Mouse (Mus musculus) kidney, adult 18-20 months (tissue): ENCODE measurements around the gene Arhgap8.
"Not testable (repeated sequence)": the region's sequence is repeated elsewhere in the genome, so short reads cannot be mapped to it uniquely, and the experiment has no call there.

Experiments
- DNase-seq: peaks from one replicate; pipeline ENCODE4 v3.0.0; 2021

Gene Arhgap8

DNA sequence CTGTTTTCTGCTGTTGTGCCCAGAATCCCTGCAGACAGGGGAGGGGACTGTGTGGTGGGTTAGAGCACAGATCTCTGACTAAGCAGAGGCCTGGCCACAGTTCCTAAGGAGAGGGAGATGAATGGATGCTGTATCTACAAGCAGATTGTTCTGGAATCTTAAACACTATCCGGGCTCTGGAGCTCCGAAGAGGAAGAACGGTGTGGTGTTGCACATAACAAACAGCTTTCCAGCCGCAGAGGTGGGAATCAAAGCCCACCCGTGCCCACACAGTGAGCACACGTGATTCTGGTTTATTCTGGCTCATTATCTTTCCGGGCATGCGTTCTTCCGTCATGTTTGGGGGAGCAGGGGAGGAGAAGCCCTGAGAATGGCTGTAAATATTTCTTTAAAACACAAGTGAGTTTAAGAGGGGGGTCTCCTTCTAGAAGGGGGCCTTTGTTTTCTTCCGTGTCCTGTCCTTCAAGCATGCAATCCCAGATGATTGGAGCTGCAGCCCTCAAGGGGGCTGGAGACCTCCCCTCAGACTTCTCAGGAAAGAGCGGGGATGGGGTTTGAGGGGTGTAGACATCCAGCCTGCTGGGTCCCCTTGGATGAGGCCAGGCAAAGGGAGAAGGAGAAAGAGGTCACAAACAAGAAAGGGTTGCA, 16.6 kb downstream of the Arhgap8 start:
- no peak for DNase-seq

DNA sequence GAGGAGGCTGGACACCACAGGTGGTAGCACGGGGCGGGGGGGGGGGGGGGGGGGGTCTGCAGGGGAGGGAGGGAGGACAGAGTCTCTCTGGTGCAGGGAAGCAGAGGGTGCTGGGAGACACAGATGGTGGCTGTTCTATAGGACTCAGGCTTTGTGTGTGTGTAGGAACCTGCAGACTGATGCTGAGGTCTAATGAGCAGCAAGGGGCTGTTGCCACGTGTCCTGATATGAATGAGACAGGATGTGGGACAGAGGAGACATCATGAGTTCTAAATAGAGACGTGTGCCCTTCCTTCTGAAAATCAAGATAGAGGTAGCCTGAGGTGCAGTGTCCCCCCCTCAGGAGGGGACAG, 17.1 kb downstream of the Arhgap8 start:
- no peak for DNase-seq

DNA sequence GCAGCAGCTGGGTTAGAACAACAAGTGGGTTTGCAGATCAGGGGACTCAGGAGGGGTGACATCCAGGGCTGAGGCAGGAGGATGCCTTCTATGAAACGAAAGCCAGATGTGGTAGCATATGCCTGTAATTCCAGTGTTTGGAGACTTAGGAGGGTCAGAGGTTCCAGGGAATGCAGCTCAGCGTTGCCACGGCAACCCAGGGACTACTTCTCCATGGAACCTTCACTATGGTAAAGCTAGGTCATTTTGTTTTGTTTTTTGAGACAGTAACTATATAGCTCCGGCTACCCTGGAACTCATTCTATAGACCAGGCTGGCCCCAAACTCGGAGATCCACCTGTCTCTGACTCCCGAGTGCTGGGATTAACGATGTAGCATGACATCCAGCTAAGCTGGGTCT, 18.4 kb downstream of the Arhgap8 start:
- DNase-seq, result no peak

DNA sequence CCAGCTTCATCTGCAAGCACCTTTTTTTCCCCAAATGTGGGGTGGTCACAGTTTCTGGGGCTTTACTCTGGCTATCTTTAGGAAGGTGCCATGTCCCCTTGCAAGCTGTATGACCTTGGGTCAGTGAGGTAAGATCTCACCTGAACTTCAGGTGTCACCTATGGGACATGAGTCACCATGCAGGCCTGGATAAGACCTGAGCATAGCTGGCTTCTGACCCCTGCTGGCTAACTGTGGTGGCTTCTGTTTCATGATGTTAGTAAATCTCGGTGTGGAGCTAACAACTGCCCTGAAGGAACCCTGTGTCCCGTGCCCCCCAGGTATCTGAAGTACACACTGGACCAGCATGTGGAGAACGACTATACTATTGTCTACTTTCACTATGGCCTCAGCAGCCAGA, 21.7 kb downstream of the Arhgap8 start:
- DNase-seq, result no peak

DNA sequence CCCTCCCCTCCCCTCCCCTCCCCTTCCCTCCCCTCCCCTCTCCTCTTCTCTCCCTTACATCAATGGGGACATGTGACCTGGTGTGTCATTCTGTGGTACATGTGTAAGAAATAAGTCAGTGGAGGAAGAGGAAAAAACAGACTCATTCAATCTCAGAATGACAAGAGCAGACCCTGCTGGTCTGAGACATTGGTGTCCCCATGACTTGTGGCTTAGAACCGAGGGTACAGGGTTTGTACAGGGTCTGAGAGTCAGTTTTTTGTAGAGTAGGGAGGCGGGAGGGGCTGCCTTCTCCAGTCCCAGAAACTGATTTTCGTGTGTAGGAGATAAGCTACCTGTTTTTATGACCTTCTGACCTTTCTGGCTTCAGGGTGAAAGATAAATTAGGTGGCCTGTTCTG, 23.5 kb downstream of the Arhgap8 start:
- no peak for DNase-seq

DNA sequence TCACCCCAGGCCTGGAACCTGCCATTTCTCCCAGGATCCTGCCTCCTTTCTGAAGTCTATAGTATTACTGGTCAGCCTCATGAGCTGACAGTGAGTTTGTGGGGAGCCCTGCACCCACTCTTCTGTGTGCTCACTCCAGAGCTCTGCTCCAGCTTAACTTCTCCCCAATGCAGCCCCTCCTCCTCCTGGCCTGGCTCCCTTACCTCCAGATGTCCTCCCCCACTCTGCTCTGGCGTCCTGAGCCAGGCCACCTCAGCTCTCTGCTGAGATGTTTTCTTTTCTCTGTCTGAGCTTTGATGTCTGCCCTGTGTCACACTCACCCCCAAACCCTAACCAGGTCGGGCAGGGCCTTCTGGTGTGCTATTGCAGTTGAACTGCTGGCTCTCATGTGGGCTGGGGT, 24.5 kb downstream of the Arhgap8 start:
- no peak for DNase-seq

DNA sequence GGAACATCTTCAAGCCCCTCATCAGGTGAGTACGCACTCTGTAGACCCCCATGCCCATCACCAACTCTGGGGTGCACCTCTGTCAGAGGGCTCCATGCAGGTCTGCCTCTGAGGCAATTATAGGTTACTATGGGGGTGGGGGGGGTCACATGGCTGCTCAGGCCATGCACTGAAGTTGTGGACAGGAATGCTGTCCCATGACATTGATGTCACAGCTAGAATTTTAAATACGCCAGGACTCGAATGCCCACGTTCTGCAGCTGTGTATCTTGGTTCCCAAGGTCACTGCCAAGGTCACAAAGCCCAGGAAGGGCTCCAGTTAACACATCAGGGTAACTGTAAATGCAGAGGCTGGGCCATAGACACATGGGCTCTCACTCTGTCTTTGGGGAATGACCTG, 26.0 kb downstream of the Arhgap8 start:
- no peak for DNase-seq

DNA sequence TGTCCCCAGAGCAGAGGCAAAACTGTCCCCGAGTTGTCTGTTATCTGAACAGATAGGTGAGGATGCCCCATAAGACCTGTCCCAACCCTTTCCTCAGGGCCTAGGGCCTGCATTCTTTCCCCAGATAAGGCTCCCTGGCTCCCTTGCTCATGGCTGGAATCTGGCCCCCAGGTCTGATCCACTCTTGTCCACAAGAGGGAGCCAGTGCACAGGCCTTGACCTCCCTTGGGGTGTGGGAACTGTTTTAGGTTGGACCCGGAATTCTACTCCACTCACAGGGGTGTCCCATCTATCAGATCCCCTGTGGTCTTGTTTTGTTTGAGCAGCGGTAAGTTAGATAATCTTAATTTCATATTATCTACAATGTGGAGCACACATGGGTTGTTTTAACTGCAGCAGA, 35.1 kb downstream of the Arhgap8 start:
- peak; percentile 77 for DNase-seq

DNA sequence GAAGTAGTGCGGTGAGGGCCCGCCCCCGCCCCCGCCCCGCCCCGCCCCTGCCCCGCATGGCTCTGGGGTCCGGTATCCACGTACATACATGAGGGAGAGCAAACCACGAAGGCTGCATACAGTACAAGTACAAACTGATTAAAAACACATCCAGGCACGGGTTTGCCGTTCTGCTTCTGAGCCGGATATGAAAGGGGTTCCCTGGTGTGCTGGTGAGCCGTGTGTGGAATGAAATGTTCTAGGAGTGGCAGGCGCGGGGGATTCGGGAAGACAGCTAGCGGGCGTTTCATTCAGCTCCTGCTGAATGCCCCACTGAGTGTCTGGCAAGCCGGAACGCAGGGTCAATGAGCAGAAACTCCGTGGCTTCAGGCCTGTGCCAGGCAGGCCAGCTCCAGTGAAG, 36.6 kb downstream of the Arhgap8 start:
- no peak for DNase-seq

DNA sequence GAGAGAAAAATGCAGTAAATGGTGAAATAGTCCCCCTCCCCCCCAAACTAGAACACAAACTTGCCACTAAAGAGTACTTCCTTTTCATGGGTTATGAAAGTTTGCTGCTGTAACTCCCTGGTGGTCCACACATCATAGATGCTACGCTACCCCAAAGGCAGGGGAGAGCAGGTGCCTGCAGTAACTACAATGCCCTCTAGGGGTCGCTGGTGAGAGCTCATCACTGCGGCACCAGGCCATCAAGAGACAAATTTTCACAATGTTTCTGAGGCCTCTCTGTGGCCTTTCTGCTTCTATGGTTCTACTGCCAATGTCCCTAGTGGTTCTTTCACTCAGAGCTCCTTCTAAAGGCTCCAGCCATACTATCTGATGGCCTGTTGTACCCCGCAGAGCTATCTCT, 38.6 kb downstream of the Arhgap8 start:
- no peak for DNase-seq

DNA sequence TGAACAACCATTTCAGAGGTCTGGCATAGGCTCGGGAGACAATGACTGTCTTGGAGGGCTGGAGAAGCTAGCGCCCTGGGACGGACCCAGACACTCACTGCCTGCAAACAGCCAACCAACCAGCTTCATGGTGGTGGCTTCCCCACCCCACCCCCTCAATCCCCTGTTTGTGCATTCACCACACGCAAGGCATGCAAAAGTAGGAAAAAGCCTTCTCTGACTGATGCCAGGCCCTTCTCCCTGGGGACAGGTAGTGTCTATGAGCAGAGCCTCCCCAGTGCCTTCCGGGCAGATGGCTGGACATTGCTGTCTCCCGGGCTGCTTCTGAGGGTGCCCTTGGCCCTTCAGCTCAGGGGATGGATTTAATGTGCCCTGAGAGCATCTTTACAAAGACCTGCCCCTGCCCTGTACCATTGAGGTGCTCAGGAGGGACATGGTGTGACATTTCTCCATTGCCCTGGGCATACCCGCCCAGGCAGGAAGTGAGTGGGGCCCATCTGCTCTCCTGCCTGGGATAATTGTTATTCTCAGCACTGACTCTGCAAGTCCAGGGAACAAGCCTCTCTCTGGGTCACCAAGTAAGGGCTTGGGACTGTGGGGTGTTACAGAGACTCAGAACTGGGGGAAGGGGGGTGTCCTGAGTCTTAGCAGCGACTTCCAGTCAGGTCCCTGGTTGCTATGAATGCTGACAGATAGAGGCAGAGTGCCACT, 43.0 kb downstream of the Arhgap8 start:
- DNase-seq, result no peak

DNA sequence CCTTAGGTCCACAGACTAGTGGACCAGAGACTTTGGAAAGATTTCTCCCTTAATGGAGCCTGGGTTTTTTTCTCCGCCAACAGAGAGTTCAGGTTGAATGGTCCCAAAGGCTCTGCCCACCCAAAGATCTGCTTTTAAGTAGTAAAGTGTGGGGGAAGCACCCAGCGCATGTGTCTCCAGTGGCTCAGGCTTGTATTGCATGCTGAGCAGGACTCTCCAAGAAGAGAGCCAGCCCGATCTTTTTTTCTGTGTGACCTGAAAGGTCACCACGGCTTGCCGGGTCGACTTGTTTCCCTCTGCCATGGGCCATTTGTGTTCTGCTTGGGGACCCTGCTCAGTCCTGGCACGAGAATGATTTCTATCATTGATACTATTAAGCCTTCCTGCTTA, 43.6 kb downstream of the Arhgap8 start:
- DNase-seq, result no peak

DNA sequence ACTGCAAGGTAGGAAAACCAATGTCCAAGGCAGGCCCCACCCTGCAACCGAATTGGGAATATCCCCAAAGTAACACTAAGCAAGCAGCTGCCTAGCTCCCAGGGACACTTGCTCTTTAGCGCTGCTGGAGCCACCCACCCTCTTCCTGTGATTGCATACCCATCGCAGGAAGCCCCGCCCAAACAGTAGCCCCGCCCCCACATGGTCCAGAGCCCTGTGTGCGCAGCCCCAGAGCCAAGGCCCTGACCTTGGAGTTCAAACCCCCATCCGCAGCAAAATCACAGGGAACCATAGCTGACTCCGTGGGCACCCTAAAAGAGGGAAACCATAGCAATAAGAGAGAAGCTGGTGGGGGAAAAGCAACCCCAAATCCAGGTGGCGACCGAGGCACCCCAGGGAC, 46.8 kb downstream of the Arhgap8 start:
- DNase-seq, result no peak

DNA sequence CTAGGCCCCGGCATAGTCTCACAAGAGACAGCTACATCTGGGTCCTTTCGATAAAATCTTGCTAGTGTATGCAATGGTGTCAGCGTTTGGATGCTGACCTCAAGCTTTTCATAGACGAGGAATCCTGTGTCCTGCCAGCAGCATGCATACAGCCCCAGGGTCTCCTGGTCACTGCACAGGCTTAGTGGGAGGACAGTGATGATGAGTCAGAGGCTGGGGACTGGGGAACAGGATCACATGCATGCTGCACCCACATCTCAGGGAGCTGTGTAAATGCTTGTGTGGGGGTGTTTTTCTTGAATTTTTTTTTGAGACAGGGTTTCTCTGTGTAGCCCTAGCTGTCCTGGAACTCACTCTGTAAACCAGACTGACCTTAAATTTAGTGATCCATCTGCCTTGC, 48.7 kb downstream of the Arhgap8 start:
- DNase-seq, result not testable (repeated sequence)

DNA sequence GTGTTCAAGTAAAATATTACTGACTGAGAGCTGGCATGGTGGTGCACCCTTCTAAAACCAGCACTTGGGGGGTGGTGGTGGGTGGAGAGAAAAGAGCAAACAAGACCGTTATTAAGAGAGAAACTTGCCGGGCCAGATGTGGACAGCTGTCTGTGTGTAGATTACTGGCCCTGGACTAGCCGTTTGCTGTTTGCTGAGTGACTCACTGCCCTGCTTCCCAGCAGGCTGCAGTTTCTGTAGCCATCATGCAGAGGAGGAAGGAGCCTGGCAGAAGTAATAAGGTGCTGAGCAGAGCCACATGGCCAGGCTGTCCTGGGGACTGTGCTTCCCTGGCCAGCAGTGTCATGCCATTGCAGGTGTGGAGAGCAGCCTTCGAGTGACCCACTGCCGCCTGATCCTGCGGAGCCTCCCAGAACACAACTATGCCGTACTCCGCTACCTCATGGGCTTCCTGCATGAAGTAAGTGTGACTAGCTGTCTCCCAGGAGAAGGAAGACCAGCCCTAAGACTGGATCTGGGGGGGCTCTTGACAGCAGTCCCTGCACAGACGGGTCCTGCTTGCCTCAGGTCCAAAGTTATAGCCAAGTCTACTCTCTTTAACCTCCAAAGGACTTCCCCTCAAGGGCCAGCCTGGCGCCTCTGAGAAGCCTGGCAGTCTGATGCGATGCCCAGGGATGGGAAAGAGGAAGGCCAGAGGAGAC, 49.9 kb downstream of the Arhgap8 start:
- no peak for DNase-seq

DNA sequence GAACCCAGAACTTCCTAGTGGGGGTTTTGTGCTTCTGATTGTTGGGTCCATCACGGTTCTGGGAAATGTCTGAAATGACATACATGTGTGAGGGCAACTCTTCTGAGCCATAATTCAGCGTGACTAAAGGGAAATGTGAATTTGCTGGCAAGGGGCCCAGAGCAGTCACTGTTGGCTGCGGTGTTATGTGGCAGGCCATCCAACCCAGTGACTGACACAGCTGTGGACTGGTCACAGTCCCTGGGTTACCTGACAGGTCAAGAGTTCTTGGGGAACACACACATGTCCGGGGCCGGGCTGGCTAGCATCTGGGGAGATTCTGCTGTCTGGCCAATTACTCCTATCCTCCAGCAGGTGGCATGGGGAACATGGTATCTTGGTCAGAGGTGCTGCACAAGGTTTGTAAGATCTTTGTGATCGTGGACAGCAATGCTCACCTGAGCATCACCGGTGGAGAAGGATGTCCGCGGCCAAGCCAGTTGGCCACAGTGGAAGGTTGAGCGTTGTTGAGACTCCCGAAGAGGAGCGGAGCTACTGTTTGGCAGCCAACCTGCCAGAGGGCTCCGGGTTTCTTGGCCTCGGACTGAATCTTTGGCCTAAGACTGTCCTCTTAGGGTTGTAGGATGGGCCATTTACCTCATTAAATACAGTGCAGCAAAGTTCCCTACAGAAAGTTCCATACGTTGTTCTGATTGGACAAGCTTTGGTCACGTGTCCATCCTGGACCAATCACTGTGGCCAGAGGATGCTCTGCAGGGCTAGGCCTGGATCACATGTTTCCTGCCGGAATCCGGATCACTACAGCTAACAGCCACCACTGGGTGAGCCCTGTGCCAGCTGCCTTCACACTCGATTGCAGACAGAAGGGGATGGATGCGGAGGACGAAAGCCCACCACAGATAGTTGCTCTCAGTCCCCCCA, 52.6 kb downstream of the Arhgap8 start:
- no peak for DNase-seq

DNA sequence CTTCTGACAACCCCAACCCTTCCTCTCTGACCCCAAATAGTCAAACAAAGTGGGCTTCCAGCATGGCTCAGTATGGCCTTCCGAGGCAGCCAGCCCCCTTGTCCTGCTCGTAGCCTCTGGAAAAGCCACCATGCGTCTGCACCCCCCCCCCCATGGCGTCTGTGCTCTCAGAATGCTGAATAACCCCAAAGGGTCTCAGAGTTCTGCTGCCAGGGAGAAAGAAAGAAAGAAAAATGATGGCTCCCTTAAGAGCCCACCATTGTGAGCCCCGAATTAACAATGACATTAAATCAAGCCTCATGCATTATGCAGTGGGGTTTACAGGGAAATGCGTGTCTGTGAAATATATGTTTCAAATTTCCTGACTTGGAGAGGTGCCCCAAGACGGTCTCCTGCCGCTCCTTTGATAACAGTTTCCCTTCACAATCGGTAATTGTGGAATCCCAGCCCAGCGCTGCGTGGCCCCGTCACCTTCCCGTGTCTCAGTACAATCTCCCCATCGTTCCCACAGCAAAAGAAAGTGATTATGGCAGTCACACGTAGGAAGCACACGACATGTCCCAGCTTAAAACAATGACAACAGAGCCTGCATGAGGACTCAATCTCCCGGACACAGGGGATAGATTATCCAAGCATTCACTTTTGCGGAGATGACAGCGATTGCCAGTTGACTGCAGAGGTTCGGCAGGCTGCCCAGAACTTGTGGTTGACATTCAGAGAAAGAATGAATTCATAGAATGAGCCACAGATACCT, 55.7 kb downstream of the Arhgap8 start:
- DNase-seq, result no peak

DNA sequence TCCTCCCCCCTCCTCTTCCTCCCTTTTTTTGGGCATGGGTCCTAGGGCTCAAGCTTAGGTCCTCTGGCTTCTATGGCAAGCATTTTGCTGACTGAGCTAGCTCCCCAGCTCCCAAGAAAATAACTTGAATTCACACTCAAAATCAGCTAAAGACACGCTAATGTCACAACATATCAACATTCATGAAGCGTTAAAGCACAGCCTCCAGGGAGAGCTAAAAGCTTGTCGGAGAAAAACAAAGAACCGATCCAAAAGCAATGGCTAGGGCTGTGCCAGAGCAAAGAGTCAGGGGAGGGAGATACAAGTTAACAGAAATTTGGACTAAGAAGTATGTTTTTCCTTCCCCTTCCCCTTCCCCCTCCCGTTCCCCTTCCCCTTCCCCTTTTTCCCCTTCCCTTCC, 58.7 kb downstream of the Arhgap8 start:
- no peak for DNase-seq

DNA sequence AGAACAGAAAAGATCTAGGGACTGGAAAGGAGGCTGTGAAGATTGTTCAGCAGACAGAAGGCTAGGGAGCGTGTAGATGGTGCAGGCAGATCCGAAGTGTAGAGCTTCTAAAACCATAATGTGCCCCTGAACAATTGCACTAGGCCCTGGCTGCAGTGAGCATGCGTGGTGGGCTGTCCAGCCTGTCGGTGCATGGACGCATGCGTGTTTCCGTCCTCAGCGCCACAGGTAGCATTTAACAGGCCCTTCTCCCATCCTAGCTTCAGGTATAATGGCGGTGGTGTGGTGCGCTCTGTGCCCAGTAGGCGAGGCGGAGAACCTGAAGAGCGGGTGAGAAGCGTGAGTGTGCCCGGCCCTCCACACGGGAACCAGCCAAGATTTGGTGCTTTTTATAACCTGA, 65.0 kb downstream of the Arhgap8 start:
- no peak for DNase-seq

DNA sequence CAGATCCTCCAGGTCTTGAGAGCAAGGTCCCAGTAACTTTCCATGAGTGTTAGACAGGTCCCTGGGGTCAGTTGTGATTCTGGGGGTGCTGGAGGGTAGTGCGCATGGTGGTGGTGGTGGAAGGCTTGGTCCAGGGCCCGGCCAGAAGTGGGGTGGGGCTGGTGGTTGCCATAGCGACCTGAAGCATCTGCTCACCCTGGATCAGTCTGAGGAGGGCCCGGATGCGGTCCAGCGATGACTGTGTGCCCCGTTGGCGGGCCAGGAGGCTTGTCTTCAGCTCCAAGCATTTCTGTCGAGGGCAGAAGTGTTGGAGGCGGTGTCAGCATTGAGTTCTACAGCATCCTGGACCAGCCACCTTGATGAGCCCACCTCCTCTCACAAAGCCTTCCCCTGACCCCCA, 67.3 kb downstream of the Arhgap8 start:
- no peak for DNase-seq

DNA sequence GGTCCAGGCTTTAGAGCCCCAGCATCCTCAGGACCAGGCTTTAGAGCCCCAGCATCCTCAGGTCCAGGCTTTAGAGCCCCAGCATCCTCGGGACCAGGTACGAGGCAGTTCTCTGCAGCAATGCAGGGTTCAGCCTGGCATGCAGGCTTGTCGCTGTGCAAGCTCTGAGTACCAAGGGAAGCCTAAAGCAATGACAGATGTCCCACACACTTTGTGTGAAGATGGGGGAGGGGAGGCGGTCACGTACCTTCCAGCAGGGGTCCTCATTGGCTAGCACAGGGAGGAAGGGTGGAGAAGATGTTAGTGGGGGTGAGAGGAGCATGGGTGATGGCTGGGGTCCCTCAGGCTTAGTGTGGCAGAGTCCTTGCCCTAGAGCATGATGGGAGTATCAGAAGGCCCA, 73.8 kb downstream of the Arhgap8 start:
- DNase-seq, result no peak

DNA sequence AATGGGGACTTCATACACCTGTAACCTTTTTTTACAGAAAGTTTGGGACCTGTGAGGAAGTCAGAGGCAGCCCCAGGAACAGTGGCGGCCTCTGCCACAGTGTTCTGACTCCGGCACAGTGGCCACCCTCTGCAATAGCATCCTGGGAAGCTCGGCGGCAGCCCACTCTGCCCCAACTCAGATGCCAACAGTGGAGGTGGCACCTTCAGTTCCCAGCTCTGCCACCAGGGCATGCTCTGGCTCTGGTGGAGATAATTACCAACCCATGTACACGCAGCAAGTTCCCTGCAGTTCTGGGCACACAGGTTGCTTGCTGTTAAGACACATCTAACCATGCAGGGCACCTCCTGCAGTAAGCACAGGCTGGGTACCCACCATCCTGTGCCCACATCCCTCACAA, 80.3 kb downstream of the Arhgap8 start:
- peak; percentile 12 for DNase-seq

DNA sequence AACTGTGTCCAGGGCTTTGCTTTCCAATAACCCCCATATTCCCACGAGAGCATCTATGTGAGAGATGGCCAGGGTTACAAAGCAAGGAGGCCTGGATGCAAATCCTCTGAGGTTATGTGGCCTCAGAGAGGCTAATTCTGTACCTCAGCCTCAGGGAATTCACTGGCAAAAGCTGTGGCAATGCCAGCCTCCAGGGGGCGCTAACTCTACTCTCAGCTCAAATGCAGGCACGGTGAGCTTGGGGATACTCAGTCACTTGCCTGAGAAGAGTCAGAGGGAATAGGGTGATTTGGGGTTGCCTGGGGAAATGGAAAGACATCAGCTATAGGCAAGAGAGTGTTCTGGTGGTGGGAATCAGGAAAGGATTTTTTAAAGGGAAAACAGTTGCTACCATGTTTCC, 83.8 kb downstream of the Arhgap8 start:
- DNase-seq, result peak; percentile 75
